In the genomic region with DNA sequence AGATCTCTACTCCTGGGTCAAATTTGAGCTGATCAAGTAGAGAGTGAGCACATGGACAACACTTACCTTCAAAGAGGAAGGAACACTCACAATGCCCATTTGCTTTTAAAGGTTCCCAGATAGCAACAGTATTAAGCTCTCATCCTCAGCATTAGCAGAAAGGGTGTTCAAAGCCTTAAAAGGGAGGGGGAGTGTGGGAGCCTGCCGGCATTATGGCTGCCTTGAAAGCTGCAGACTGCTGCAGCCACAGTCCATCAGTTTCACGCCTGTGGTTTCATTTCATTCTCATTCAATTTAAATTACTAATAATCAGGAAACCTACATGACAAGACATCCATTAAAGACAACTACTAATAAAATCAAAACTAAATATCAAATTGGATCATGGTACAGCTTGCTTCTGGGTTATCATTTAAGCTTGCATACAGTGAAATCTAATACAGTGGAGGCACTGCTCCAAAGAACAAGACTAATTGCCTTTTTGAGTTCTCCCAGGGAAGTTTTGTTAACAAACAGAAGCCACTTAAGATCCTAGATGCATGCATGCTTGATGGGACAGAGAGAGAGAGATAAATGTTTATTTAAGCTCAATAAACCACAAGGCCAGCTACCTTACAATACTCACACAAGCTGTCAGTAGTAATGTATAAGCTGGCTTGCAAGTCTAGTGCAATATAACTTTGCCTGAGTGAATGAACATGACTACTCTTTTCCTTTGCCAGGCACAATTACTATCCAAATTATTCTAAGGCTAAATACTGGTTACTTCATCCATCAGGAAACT, we compare ENCODE assay signal across 21 mouse cellular contexts.
A peak's percentile ranks its signal among the peaks of the same experiment; 100 is the strongest.
DNase-seq lines count a peak whose midpoint lies in the region; ATAC-seq and TF ChIP-seq lines count a peak whose summit lies in the region.
"Had no signal": no experiment of that assay in that cellular context is flagged by ENCODE, and none has a peak within 500 bp of the region (broad histone marks: within the 10 kb centered on the region; RNA-seq: fewer than 3 reads in every experiment).

No protein-coding gene starts in this region.

- no peak overlapping the region for H3K27ac ChIP-seq in hindbrain, embryonic 16.5 days (ENCODE audit: low read depth, low read length)
- H3K27ac ChIP-seq in hindbrain, postnatal 0 days: no peak overlapping the region
- H3K27ac ChIP-seq in midbrain, embryonic 15.5 days: peak overlapping the region; percentile 8; the same call in 1 of the 2 replicates
- no peak overlapping the region for H3K27ac ChIP-seq in midbrain, embryonic 13.5 days
- peak overlapping the region; percentile 60; the same call in 1 of the 2 replicates for H3K27ac ChIP-seq in forebrain, embryonic 13.5 days
- H3K27ac ChIP-seq in neural tube, embryonic 14.5 days (ENCODE audit: low read depth, low read length): no peak overlapping the region
- H3K27ac ChIP-seq: embryonic facial prominence, embryonic 12.5 days; heart, embryonic 13.5 days; stomach, embryonic 15.5 days had no signal

- no peak overlapping the region for H3K4me2 ChIP-seq in hindbrain, embryonic 16.5 days (ENCODE audit: low read length)
- H3K4me2 ChIP-seq in hindbrain, postnatal 0 days (ENCODE audit: low read depth, low read length): no peak overlapping the region
- H3K4me2 ChIP-seq in midbrain, embryonic 15.5 days: no peak overlapping the region
- H3K4me2 ChIP-seq in midbrain, embryonic 13.5 days (replicated peaks): no peak overlapping the region
- H3K4me2 ChIP-seq in forebrain, embryonic 13.5 days: no peak overlapping the region
- H3K4me2 ChIP-seq in neural tube, embryonic 14.5 days (ENCODE audit: low read depth, low read length): no peak overlapping the region
- H3K4me2 ChIP-seq: embryonic facial prominence, embryonic 12.5 days; heart, embryonic 13.5 days; stomach, embryonic 15.5 days had no signal

- no peak overlapping the region for H3K4me3 ChIP-seq in hindbrain, embryonic 16.5 days (ENCODE audit: low read length)
- no peak overlapping the region for H3K4me3 ChIP-seq in hindbrain, postnatal 0 days (ENCODE audit: low read length)
- no peak overlapping the region for H3K4me3 ChIP-seq in midbrain, embryonic 15.5 days
- H3K4me3 ChIP-seq in midbrain, embryonic 13.5 days (replicated peaks): no peak overlapping the region
- no peak overlapping the region for H3K4me3 ChIP-seq in forebrain, embryonic 13.5 days
- H3K4me3 ChIP-seq in neural tube, embryonic 14.5 days (ENCODE audit: low read depth, low read length): no peak overlapping the region
- H3K4me3 ChIP-seq: embryonic facial prominence, embryonic 12.5 days; heart, embryonic 13.5 days; myocyte; stomach, embryonic 15.5 days had no signal

- H3K4me1 ChIP-seq in hindbrain, embryonic 16.5 days (ENCODE audit: control insufficient read depth, insufficient read depth, low read depth, low read length): peaks cover 4% of the 10 kb centered on the region
- H3K4me1 ChIP-seq in hindbrain, postnatal 0 days (ENCODE audit: insufficient read depth, low read length): 0 out of 2 replicates have a peak, but pooled peaks cover 4% of the 10 kb centered on the region
- peaks cover 27% of the 10 kb centered on the region for H3K4me1 ChIP-seq in midbrain, embryonic 15.5 days
- peaks cover 52% of the 10 kb centered on the region for H3K4me1 ChIP-seq in midbrain, embryonic 13.5 days (replicated peaks)
- peaks cover 64% of the 10 kb centered on the region for H3K4me1 ChIP-seq in forebrain, embryonic 13.5 days
- H3K4me1 ChIP-seq in neural tube, embryonic 14.5 days (ENCODE audit: control insufficient read depth, insufficient read depth, low read length): peaks cover 5% of the 10 kb centered on the region; the same call in 1 of the 2 replicates

- WGBS in hindbrain, embryonic 16.5 days: 26% methylated on average over 2 of the region's 2 CpGs
- WGBS in hindbrain, postnatal 0 days: 35% methylated on average over 2 of the region's 2 CpGs
- 15% methylated on average over 2 of the region's 2 CpGs for WGBS in midbrain, embryonic 15.5 days
- 23% methylated on average over 2 of the region's 2 CpGs for WGBS in midbrain, embryonic 13.5 days
- 10% methylated on average over 2 of the region's 2 CpGs for WGBS in forebrain, embryonic 13.5 days
- WGBS in neural tube, embryonic 14.5 days: 18% methylated on average over 2 of the region's 2 CpGs

- no peaks in the 10 kb centered on the region for H3K9me3 ChIP-seq in hindbrain, embryonic 16.5 days (ENCODE audit: control insufficient read depth, low read length)
- no peaks in the 10 kb centered on the region for H3K9me3 ChIP-seq in hindbrain, postnatal 0 days (ENCODE audit: low read length)
- no peaks in the 10 kb centered on the region for H3K9me3 ChIP-seq in midbrain, embryonic 15.5 days
- no peaks in the 10 kb centered on the region for H3K9me3 ChIP-seq in midbrain, embryonic 13.5 days
- H3K9me3 ChIP-seq in forebrain, embryonic 13.5 days (replicated peaks): no peaks in the 10 kb centered on the region
- H3K9me3 ChIP-seq in neural tube, embryonic 14.5 days (ENCODE audit: control insufficient read depth, low read length): no peaks in the 10 kb centered on the region
- H3K9me3 ChIP-seq: embryonic facial prominence, embryonic 12.5 days; heart, embryonic 13.5 days; stomach, embryonic 15.5 days had no signal

- 0 out of 2 replicates have a peak, but pooled peaks have one; percentile 28 for ATAC-seq in hindbrain, embryonic 16.5 days
- no peak for ATAC-seq in hindbrain, postnatal 0 days
- no peak for ATAC-seq in midbrain, embryonic 15.5 days (replicated peaks)
- ATAC-seq in midbrain, embryonic 13.5 days: no peak
- ATAC-seq in forebrain, embryonic 13.5 days: no peak
- peak; percentile 59; the same call in 1 of the 2 replicates for ATAC-seq in neural tube, embryonic 14.5 days (ENCODE audit: low read depth)
- ATAC-seq: activated CD4-positive, CD25-positive, alpha-beta regulatory T cell, adult 4 months; Patski had no signal

- DNase-seq in hindbrain, postnatal 0 days (ENCODE audit: low spot score): no peak
- DNase-seq in ovary, postnatal 14 days (ENCODE audit: low spot score): no peak
- DNase-seq: adrenal gland, postnatal 25 days; B cell, adult 2 months; cerebellum, adult 8-10 months; heart, postnatal 36 days; kidney, postnatal 25 days; lung, postnatal 10 days; right cerebral cortex, postnatal 14 days; thymus, adult 2 months had no signal

- H3K27me3 ChIP-seq in hindbrain, embryonic 16.5 days (replicated peaks; ENCODE audit: control insufficient read depth, insufficient read depth, low read length): no peaks in the 10 kb centered on the region
- no peaks in the 10 kb centered on the region for H3K27me3 ChIP-seq in hindbrain, postnatal 0 days (ENCODE audit: insufficient read depth, low read length)
- no peaks in the 10 kb centered on the region for H3K27me3 ChIP-seq in midbrain, embryonic 15.5 days (replicated peaks)
- no peaks in the 10 kb centered on the region for H3K27me3 ChIP-seq in midbrain, embryonic 13.5 days
- no peaks in the 10 kb centered on the region for H3K27me3 ChIP-seq in forebrain, embryonic 13.5 days
- H3K27me3 ChIP-seq in neural tube, embryonic 14.5 days (ENCODE audit: control insufficient read depth, insufficient read depth, low read length): no peaks in the 10 kb centered on the region
- H3K27me3 ChIP-seq: embryonic facial prominence, embryonic 12.5 days; heart, embryonic 13.5 days; Patski; stomach, embryonic 15.5 days had no signal

- no peak for TF ChIP-seq CTCF in hindbrain, postnatal 0 days (IDR thresholded peaks at IDR 0.05; ENCODE audit: low read depth)

- H3K9ac ChIP-seq in hindbrain, embryonic 16.5 days (ENCODE audit: low read depth, low read length): no peak overlapping the region
- no peak overlapping the region for H3K9ac ChIP-seq in hindbrain, postnatal 0 days (replicated peaks; ENCODE audit: low read length)
- no peak overlapping the region for H3K9ac ChIP-seq in midbrain, embryonic 15.5 days
- H3K9ac ChIP-seq in midbrain, embryonic 13.5 days (replicated peaks): no peak overlapping the region
- no peak overlapping the region for H3K9ac ChIP-seq in forebrain, embryonic 13.5 days
- no peak overlapping the region for H3K9ac ChIP-seq in neural tube, embryonic 14.5 days (replicated peaks; ENCODE audit: low read depth, low read length)
- H3K9ac ChIP-seq: embryonic facial prominence, embryonic 12.5 days; heart, embryonic 13.5 days; stomach, embryonic 15.5 days had no signal

- no peaks in the 10 kb centered on the region for H3K36me3 ChIP-seq in hindbrain, embryonic 16.5 days (ENCODE audit: control insufficient read depth, insufficient read depth, low read length)
- no peaks in the 10 kb centered on the region for H3K36me3 ChIP-seq in hindbrain, postnatal 0 days (ENCODE audit: insufficient read depth, low read length)
- no peaks in the 10 kb centered on the region for H3K36me3 ChIP-seq in midbrain, embryonic 15.5 days (replicated peaks)
- H3K36me3 ChIP-seq in midbrain, embryonic 13.5 days: no peaks in the 10 kb centered on the region
- H3K36me3 ChIP-seq in forebrain, embryonic 13.5 days (ENCODE audit: poor library complexity, severe bottlenecking): no peaks in the 10 kb centered on the region
- H3K36me3 ChIP-seq in neural tube, embryonic 14.5 days (ENCODE audit: control insufficient read depth, insufficient read depth, low read length): no peaks in the 10 kb centered on the region
- H3K36me3 ChIP-seq: embryonic facial prominence, embryonic 12.5 days; heart, embryonic 13.5 days; stomach, embryonic 15.5 days had no signal

Comparison
In these comparisons a context has a peak if more than half of its experiments do, and no peak if none do; other contexts are left out.
1. ATAC-seq: peak in hindbrain, embryonic 16.5 days (single experiment) and neural tube, embryonic 14.5 days (single experiment); none in hindbrain, postnatal 0 days (single experiment), midbrain, embryonic 15.5 days (single experiment), midbrain, embryonic 13.5 days (single experiment) and forebrain, embryonic 13.5 days (single experiment).
2. H3K27ac ChIP-seq: peak in midbrain, embryonic 15.5 days (single experiment) and forebrain, embryonic 13.5 days (single experiment); none in hindbrain, embryonic 16.5 days (single experiment), hindbrain, postnatal 0 days (single experiment), midbrain, embryonic 13.5 days (single experiment) and neural tube, embryonic 14.5 days (single experiment).